Mouse (Mus musculus) liver, embryonic 14.5 days (tissue): ENCODE measurements around the gene Plekhs1. TPM values are rescaled to one million over a fixed set of nuclear protein-coding genes. Genes with fewer than 3 reads are reported as not detected.

Source experiments
- ATAC-seq: fragments of 200-750 bp; cut with Nextera tagmentation; 2 replicates; pipeline ENCODE4 v1.8.0; 2017; ENCODE audit warnings: moderate number of reproducible peaks, mild to moderate bottlenecking, moderate library complexity; ENCODE audit not compliant: insufficient read depth
- DNase-seq, 3 experiments: peaks; one replicate each; pipeline ENCODE4 v3.0.0-alpha.2; 2012 to 2013; ENCODE audit warnings: low read depth in 3 of 3, low spot score in 3 of 3
- H3K27ac ChIP-seq: fragments of 300-500 bp; sonication (generic); 2 replicates; pipeline ENCODE4 v1.5.1; 2014; ENCODE audit warnings: moderate library complexity, mild to moderate bottlenecking, control low read depth, inconsistent platforms
- H3K27me3 ChIP-seq: fragments of 300-500 bp; sonication (generic); 2 replicates; pipeline ENCODE4 v1.6.1; 2014; ENCODE audit warnings: mild to moderate bottlenecking, low read length, moderate library complexity; ENCODE audit not compliant: control insufficient read depth, insufficient read depth
- H3K36me3 ChIP-seq: fragments of 300-500 bp; sonication (generic); replicated peaks from 2 replicates; pipeline ENCODE4 v1.6.1; 2014; ENCODE audit warnings: low read depth; ENCODE audit not compliant: control insufficient read depth, insufficient read depth
- H3K4me1 ChIP-seq, 2 experiments: fragments of 200-500 bp in 1 of 2; fragments of 300-500 bp in 1 of 2; sonication (generic) in 1 of 2; replicated peaks; 2 replicates each; pipeline ENCODE4 v1.6.1; 2012 to 2014; ENCODE audit warnings: antibody characterized with exemption in 1 of 2, inconsistent platforms in 1 of 2, low read length in 1 of 2; ENCODE audit not compliant: control insufficient read depth in 2 of 2, insufficient read depth in 2 of 2
- H3K4me2 ChIP-seq: fragments of 300-500 bp; sonication (generic); 2 replicates; pipeline ENCODE4 v1.6.1; 2014; ENCODE audit warnings: low read depth, mild to moderate bottlenecking, control low read depth, moderate library complexity
- H3K4me3 ChIP-seq, 2 experiments: fragments of 200-500 bp in 1 of 2; fragments of 300-500 bp in 1 of 2; sonication (generic) in 1 of 2; 2 replicates each; pipeline ENCODE4 v1.5.1; 2012 to 2014; ENCODE audit warnings: low read depth in 2 of 2, low read length in 2 of 2, mild to moderate bottlenecking in 2 of 2, control low read depth in 1 of 2, inconsistent platforms in 1 of 2, moderate library complexity in 1 of 2; ENCODE audit not compliant: insufficient read depth in 1 of 2
- H3K9ac ChIP-seq: fragments of 300-500 bp; sonication (generic); replicated peaks from 2 replicates; pipeline ENCODE4 v1.6.1; 2014; ENCODE audit warnings: mild to moderate bottlenecking, control low read depth, moderate library complexity
- H3K9me3 ChIP-seq: fragments of 300-500 bp; sonication (generic); 2 replicates; pipeline ENCODE4 v1.6.1; 2016; ENCODE audit warnings: low read length, mixed read lengths; ENCODE audit not compliant: control insufficient read depth
- CTCF ChIP-seq: IDR thresholded peaks from 2 replicates; pipeline ENCODE4 v1.5.1; 2016; ENCODE audit warnings: antibody characterized with exemption, low read depth, control low read depth
- EP300 ChIP-seq: IDR thresholded peaks from 2 replicates; pipeline ENCODE4 v1.6.1; 2016; ENCODE audit warnings: antibody characterized with exemption, low read depth
- WGBS: fragments of 180-500 bp; shearing (Covaris S2); extraction: QIAGEN DNeasy Blood & Tissue Kit; methylation state at CpG from one replicate; pipeline ENCODE4 v1.1.7; 2014; ENCODE audit not compliant: insufficient replicate concordance; 5-methylcytosine and 5-hydroxymethylcytosine counted together
- polyA plus RNA-seq, 2 experiments: library from polyadenylated mRNA; depleted of rRNA in 1 of 2; stranded (reverse) in 1 of 2; unstranded in 1 of 2; fragments of >200 nt; fragmentation: Nextera tagmentation in 1 of 2; extraction: Ambion mirVana in 1 of 2; gene quantifications; 2 replicates each; pipeline versions ENCODE4 v1.2.1 to v1.2.3; 2012 to 2014

Gene Plekhs1
- polyA plus RNA-seq, 2 experiments = 0.08 TPM; not detected in 1

DNA sequence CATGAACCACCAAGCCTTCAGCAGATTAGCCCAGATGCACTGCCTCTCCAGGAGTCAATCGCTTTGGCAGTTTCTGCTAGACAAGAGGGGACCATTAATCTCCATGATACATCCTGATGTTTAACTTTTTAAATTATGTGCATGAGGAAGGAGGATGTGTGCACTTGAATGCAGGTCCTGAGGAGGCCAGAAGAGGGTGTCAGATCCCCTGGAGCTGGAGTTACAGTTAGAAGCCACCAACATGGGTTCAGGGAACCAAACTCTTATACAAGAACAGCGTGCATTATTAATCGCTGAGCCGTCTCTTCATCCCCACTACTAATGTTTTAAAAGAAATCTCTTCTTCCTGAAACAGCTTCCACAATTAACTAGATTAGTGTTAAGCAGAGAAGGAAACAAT, 12.7 kb upstream of the Plekhs1 start:
- 81% methylated on average over 4 of the region's 4 CpGs for WGBS
- Histone ChIP-seq H3K4me1 (no peaks in the 10 kb centered on the region), H3K27me3 (no peaks in the 10 kb centered on the region; the same call in 1 of the 2 replicates), H3K9me3 (no peaks in the 10 kb centered on the region), H3K4me2 (no peak overlapping the region), H3K27ac (no peak overlapping the region), H3K36me3 (no peaks in the 10 kb centered on the region), H3K9ac (no peak overlapping the region), H3K4me3 (no peak overlapping the region)
- TF ChIP-seq EP300 (no peak), CTCF (no peak)
- no peak for DNase-seq
- ATAC-seq = no peak

DNA sequence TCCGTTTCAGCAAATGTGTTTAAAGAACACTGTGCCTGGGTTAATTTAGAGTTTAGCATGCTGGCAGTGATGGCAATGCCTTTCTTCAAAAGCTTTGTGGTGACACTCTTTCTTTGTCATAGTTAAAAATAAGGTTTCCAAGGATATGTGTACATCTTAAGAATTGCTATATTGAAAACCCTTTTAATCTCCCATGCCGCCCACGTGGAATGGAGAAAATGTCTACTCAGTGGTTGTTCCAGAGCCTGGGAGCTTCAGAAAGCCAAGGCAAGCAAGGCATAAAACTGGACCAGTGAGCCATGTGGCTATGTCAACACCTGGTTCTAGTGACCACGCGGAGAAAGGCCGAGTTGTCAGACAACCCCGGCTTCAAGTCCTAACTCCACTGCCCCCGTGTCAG, 11.9 kb upstream of the Plekhs1 start:
- TF ChIP-seq CTCF (no peak), EP300 (no peak)
- Histone ChIP-seq H3K4me3 (no peak overlapping the region), H3K27ac (no peak overlapping the region), H3K9ac (no peak overlapping the region), H3K9me3 (no peaks in the 10 kb centered on the region), H3K4me2 (no peak overlapping the region), H3K36me3 (no peaks in the 10 kb centered on the region), H3K27me3 (no peaks in the 10 kb centered on the region; the same call in 1 of the 2 replicates), H3K4me1 (no peaks in the 10 kb centered on the region)
- 74% methylated on average over 8 of the region's 8 CpGs for WGBS
- DNase-seq = no peak
- no peak for ATAC-seq

DNA sequence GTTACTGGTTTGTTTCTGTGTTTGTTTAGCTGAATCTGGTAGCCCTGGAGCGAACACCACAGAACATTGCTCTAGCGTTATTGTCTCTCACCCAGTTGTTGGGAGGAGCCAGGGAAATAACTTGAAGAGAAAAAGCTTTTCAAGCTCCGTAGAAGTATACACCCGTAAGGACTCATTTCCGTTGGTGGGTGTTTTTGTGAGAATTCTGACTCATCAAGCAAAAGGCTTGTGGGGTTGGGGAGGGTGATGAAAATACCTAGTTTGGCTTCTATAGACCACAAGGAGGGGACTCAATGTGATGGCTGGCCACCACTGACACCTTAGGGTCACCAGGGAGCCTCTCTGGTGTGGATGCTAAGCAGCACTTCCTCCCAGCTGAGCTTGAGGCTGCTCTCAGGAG, 10.5 kb upstream of the Plekhs1 start:
- Histone ChIP-seq H3K9ac (no peak overlapping the region), H3K27ac (no peak overlapping the region), H3K4me2 (no peak overlapping the region), H3K4me1 (no peaks in the 10 kb centered on the region), H3K36me3 (no peaks in the 10 kb centered on the region), H3K4me3 (no peak overlapping the region), H3K9me3 (no peaks in the 10 kb centered on the region), H3K27me3 (no peaks in the 10 kb centered on the region; the same call in 1 of the 2 replicates)
- TF ChIP-seq EP300 = no peak
- TF ChIP-seq CTCF = no peak
- WGBS = 61% methylated on average over 5 of the region's 5 CpGs
- no peak for ATAC-seq
- DNase-seq = no peak

DNA sequence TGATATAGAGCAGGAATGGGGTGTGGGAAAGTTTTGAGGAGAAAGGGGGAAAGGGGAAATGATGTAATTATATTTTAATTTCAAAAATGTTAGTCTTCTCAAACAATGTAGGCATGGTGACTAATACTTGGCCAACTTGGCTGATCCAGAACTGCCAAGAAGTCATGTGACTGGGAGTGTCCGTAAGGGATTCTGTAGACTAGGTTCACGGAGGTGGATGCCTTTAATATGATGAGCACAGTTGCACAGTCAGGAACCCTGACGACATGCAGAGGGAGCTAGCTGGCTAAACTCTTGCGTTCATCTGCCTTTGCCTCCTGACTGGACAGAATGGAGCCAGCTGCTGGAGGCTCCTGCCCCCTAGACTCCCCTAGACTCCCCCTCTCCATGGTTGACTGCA, 9.6 kb upstream of the Plekhs1 start:
- DNase-seq = no peak
- Histone ChIP-seq H3K4me2 (no peak overlapping the region), H3K27ac (no peak overlapping the region), H3K9me3 (no peaks in the 10 kb centered on the region), H3K9ac (no peak overlapping the region), H3K27me3 (no peaks in the 10 kb centered on the region; the same call in 1 of the 2 replicates), H3K4me1 (no peaks in the 10 kb centered on the region), H3K4me3 (no peak overlapping the region), H3K36me3 (no peaks in the 10 kb centered on the region)
- no peak for ATAC-seq
- 64% methylated on average over 4 of the region's 4 CpGs for WGBS
- no peak for TF ChIP-seq CTCF
- no peak for TF ChIP-seq EP300

DNA sequence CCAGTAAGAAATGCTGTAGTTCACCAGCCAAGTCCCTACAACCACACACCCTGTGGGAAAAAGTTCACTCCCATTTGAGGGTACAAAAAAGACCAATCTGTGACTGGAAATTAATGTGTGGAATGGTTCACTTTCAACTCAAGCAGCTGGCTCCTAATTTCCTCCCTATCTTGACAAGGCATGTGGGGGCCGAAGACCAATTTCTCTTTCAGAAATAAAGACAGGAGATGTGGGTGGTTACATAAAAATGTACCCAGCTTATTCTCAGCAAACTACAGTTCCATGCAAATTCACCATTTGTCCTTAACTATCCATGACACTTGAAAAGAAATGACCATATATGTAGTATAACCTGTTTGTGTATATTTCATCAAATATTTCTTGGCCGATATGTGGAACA, 9.0 kb upstream of the Plekhs1 start:
- Histone ChIP-seq H3K27ac (no peak overlapping the region), H3K36me3 (no peaks in the 10 kb centered on the region), H3K4me3 (no peak overlapping the region), H3K9ac (no peak overlapping the region), H3K4me1 (no peaks in the 10 kb centered on the region), H3K27me3 (no peaks in the 10 kb centered on the region; the same call in 1 of the 2 replicates), H3K9me3 (no peaks in the 10 kb centered on the region), H3K4me2 (no peak overlapping the region)
- 68% methylated on average over 2 of the region's 2 CpGs for WGBS
- ATAC-seq (no peak), DNase-seq (no peak)
- TF ChIP-seq EP300 (no peak), CTCF (no peak)
